Mouse (Mus musculus) hindbrain, embryonic 13.5 days (tissue): ENCODE measurements around the gene Wdr81. TPM values are rescaled to one million over a fixed set of nuclear protein-coding genes. Genes with fewer than 3 reads are reported as not detected.
"Not testable (repeated sequence)": the region's sequence is repeated elsewhere in the genome, so short reads cannot be mapped to it uniquely, and the experiment has no call there.

Source experiments
- ATAC-seq: fragments of 200-750 bp; cut with Nextera tagmentation; 2 replicates; pipeline ENCODE4 v1.8.0; 2017; ENCODE audit warnings: moderate TSS enrichment; ENCODE audit not compliant: low FRiP score
- H3K27ac ChIP-seq: fragments of 300-500 bp; sonication (generic); 2 replicates; pipeline ENCODE4 v1.5.1; 2015; ENCODE audit warnings: inconsistent platforms, mild to moderate bottlenecking, moderate library complexity
- H3K27me3 ChIP-seq: fragments of 300-500 bp; sonication (generic); 2 replicates; pipeline ENCODE4 v1.6.1; 2015; ENCODE audit warnings: mild to moderate bottlenecking, inconsistent platforms
- H3K36me3 ChIP-seq: fragments of 300-500 bp; sonication (generic); 2 replicates; pipeline ENCODE4 v1.6.1; 2015; ENCODE audit warnings: mild to moderate bottlenecking, inconsistent platforms
- H3K4me1 ChIP-seq: fragments of 300-500 bp; sonication (generic); replicated peaks from 2 replicates; pipeline ENCODE4 v1.6.1; 2015; ENCODE audit warnings: inconsistent platforms
- H3K4me2 ChIP-seq: fragments of 300-500 bp; sonication (generic); 2 replicates; pipeline ENCODE4 v1.6.1; 2015; ENCODE audit warnings: inconsistent platforms, mild to moderate bottlenecking, moderate library complexity
- H3K4me3 ChIP-seq: fragments of 300-500 bp; sonication (generic); 2 replicates; pipeline ENCODE4 v1.5.1; 2015; ENCODE audit warnings: mild to moderate bottlenecking, inconsistent platforms
- H3K9ac ChIP-seq: fragments of 300-500 bp; sonication (generic); 2 replicates; pipeline ENCODE4 v1.6.1; 2015; ENCODE audit warnings: mild to moderate bottlenecking, inconsistent platforms
- H3K9me3 ChIP-seq: fragments of 300-500 bp; sonication (generic); 2 replicates; pipeline ENCODE4 v1.6.1; 2016; ENCODE audit warnings: inconsistent platforms
- WGBS: fragments of 180-500 bp; shearing (Covaris S2); methylation state at CpG from one replicate; pipeline ENCODE4 v1.1.7; 2015; 5-methylcytosine and 5-hydroxymethylcytosine counted together
- polyA plus RNA-seq: library from polyadenylated mRNA; unstranded; fragments of >200 nt; fragmentation: Nextera tagmentation; extraction: Ambion mirVana; gene quantifications from 2 replicates; pipeline ENCODE4 v1.2.1, GENCODE M21; 2015

Gene Wdr81
- polyA plus RNA-seq, 1 experiment from 2014 or later = 6.2 TPM

DNA sequence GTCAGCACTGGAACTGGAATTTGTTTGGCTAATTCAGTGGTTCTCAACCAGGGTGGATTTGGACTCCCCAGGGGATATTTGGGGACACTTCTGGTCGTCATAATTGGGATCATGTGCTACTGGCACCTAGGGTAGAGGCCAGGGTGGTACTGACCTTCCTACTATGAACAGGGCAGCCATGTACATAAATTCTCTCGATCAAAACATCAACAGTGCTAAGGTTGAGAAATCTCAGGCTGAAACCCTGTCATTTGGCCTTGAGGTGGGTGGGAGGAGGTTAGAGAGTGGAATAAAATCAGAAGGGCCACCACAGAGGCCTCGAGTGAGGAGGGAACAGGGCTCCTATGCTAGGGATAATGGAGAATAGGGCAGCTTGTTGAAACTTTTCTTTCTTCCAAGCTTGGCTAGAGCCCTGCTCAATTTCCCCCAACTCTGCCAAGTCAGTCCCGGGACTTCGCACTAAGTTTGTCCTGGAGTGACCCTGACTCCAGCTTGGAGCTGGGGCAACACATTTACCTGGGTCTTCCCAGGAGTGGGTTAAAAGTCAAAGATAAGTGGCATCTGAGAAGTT, 4.7 kb upstream of the Wdr81 start:
- Histone ChIP-seq H3K9ac (no peak overlapping the region), H3K9me3 (no peaks in the 10 kb centered on the region), H3K4me2 (no peak overlapping the region; the same call in 1 of the 2 replicates), H3K27me3 (no peaks in the 10 kb centered on the region), H3K4me1 (peaks cover 42% of the 10 kb centered on the region), H3K36me3 (no peaks in the 10 kb centered on the region), H3K4me3 (no peak overlapping the region), H3K27ac (no peak overlapping the region)
- WGBS = 77% methylated on average over 5 of the region's 5 CpGs
- ATAC-seq = no peak

DNA sequence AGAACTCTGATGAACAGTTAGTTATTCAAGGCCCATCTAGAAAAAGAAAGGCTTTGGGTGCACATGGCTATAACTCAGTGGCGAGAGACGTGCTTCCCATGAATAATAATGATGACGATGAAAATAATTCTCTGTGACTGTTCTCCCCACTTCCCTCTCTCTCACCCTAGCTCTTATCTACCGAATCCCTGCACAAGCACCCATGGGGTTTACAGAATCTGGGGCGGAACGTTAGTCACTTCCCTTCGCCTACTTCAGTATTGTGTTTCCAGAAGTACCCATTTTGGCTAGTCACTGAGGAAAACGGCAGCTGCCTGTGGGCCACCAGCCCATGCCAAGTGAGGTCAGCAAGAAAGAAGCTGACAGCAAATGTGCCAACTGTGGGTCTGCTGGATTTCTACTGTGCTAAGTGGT, 4.1 kb upstream of the Wdr81 start:
- Histone ChIP-seq H3K4me1 (peaks cover 47% of the 10 kb centered on the region), H3K9me3 (no peaks in the 10 kb centered on the region), H3K27me3 (no peaks in the 10 kb centered on the region), H3K4me3 (no peak overlapping the region), H3K27ac (no peak overlapping the region), H3K9ac (no peak overlapping the region), H3K36me3 (no peaks in the 10 kb centered on the region), H3K4me2 (no peak overlapping the region)
- 81% methylated on average over 8 of the region's 8 CpGs for WGBS
- ATAC-seq = no peak

DNA sequence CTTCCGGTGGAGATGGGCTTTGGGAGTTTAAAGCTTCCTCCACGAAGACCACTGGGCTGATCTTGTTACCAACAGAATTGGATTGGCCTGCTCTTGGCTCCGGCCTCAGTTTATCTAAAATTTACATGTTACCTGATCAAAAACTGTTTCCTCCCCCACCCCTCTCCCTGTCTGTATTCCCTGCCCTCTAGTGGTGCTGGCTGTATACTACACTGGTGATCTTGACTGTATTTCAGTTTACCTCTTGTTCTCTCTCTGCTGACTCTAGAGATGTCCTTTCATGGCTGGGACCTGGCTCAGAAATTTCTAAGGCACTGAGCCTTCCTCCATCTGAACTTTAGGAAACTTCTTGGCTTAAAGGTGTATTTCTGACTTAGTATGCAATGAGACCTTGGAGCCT, 3.7 kb upstream of the Wdr81 start:
- Histone ChIP-seq H3K27ac (no peak overlapping the region), H3K9me3 (no peaks in the 10 kb centered on the region), H3K36me3 (no peaks in the 10 kb centered on the region), H3K9ac (no peak overlapping the region), H3K4me2 (no peak overlapping the region), H3K4me1 (peaks cover 47% of the 10 kb centered on the region), H3K27me3 (no peaks in the 10 kb centered on the region), H3K4me3 (no peak overlapping the region)
- whole genome bisulfite sequencing = 20% methylated on average over 3 of the region's 3 CpGs
- ATAC-seq = no peak

DNA sequence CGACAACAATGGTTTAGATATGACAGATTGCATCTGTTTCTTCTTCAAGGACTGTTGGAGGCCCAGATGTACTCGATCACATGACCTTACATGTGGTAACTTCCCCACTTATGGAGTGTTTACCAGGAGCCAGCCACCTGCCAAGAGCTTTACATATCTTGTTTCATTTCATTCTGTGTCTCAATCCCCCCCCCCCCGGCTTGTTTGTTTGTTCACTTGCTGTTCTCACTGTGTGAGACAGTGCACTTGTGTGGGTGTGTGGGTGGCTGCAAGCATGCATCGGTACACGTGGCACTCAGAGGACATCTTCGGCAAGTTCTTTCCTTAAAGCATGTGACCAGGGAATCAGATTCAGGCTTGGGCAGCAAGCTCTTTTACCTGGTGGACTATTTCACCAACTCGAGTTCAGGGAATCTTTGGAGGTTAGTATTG, 1.9 kb upstream of the Wdr81 start:
- Histone ChIP-seq H3K4me3 (no peak overlapping the region), H3K36me3 (peaks cover 12% of the 10 kb centered on the region), H3K4me2 (no peak overlapping the region), H3K9ac (no peak overlapping the region), H3K9me3 (no peaks in the 10 kb centered on the region), H3K27ac (no peak overlapping the region), H3K27me3 (no peaks in the 10 kb centered on the region), H3K4me1 (peaks cover 44% of the 10 kb centered on the region)
- no peak for ATAC-seq
- WGBS = 84% methylated on average over 7 of the region's 7 CpGs

DNA sequence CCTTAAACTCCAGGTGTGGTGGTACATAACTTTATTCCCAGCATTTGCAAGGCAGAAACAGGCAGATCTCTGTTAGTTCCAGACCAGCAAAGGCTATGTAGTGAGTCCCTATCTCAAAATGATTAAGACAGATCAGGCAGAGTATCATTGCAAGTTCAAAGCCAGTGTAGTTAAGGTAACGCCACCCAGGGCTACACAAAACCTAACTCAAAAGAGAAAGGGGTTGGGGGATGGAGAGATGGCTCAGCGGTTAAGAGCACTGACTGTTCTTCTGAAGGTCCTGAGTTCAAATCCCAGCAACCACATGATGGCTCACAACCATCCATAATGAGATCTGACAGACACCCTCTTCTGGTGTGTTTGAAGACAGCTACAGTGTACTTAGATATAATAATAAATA, 1.5 kb upstream of the Wdr81 start:
- not testable (repeated sequence) for H3K9me3 ChIP-seq, H3K9ac ChIP-seq, H3K27me3 ChIP-seq, H3K4me3 ChIP-seq, ATAC-seq, H3K4me2 ChIP-seq, H3K27ac ChIP-seq
- Histone ChIP-seq H3K4me1 (peaks cover 49% of the 10 kb centered on the region), H3K36me3 (peaks cover 16% of the 10 kb centered on the region)
- WGBS = 87% methylated on average over 2 of the region's 2 CpGs

DNA sequence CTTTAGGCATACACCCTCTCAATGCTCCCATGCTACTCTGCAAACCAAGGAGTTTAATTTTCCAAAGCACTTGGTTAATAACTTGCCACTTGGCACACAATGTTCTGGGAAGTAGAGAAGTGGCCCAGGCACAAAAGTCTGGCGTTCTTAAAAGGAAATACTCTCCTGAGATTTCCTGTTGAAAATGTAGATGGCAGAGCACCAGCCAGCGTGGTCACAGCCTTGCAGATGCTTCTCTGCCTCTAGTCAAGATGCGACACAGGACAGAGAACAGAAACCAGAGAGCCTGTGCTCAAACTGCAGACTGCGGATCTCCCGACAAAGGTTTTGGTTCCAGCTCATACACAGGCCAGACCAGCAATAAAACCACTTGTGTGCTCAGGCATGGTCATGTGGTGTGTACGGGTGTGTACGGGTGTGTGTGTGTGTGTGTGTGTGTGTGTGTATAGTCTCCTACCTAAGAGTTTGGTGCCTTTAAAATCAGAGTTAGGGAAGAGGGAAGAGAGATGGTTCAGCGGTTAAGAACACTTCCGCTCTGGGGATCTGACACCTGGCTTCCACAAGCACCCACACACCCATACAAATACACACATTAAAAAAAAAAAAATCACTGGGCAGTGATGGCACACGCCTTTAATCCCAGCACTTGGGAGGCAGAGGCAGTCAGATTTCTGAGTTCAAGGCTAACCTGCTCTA, 672 bp upstream of the Wdr81 start:
- peak overlapping the region; percentile 99 for H3K4me2 ChIP-seq
- peaks cover 51% of the 10 kb centered on the region for H3K4me1 ChIP-seq
- no peak for ATAC-seq
- no peaks in the 10 kb centered on the region for H3K27me3 ChIP-seq
- WGBS = 78% methylated on average over 10 of the region's 10 CpGs
- H3K4me3 ChIP-seq = peak overlapping the region; percentile 78
- no peaks in the 10 kb centered on the region for H3K9me3 ChIP-seq
- H3K9ac ChIP-seq = peak overlapping the region; percentile 87
- H3K27ac ChIP-seq = peak overlapping the region; percentile 69
- H3K36me3 ChIP-seq = peaks cover 21% of the 10 kb centered on the region

DNA sequence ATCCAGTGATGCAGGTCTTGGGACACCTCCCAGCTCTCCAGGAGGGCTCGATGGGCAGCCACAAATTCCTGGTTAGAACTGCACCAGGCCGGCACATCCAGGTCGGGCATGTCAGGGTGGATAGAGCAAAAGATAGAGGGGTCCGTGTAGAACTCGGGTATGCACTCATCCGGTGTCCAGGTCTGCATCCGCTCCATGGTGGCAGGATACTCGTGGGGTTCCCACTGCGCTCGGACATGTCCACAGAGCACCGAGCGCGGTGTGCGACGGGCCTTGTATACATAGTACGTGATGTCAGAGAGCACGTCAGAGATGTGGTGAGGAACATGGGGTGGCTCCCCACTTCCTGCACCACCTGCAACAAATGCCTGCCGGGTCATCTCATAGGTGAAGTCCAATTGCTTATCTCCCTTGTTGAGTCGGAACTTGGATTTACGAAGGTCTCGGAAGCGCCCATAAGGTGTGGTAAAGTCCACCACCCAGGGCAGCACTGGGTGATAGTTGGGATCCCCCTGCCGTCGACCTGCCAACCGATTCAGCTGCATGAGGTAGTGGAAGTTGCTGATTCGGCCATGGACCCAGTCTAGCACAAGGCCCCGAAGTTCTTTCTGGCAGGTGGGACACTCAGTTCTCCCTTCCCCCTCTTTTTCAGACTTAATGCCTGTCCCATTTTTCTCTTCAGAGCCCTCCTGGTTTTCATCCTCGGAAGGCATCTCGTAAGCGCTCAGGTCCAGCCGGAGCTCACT, 1.5 kb downstream of the Wdr81 start:
- Histone ChIP-seq H3K36me3 (peaks cover 38% of the 10 kb centered on the region), H3K9ac (peak overlapping the region; percentile 87), H3K27ac (no peak overlapping the region), H3K9me3 (no peaks in the 10 kb centered on the region), H3K27me3 (no peaks in the 10 kb centered on the region), H3K4me1 (peaks cover 48% of the 10 kb centered on the region), H3K4me3 (peak overlapping the region; percentile 78), H3K4me2 (peak overlapping the region; percentile 99)
- ATAC-seq = no peak
- 95% methylated on average over 31 of the region's 31 CpGs for WGBS

DNA sequence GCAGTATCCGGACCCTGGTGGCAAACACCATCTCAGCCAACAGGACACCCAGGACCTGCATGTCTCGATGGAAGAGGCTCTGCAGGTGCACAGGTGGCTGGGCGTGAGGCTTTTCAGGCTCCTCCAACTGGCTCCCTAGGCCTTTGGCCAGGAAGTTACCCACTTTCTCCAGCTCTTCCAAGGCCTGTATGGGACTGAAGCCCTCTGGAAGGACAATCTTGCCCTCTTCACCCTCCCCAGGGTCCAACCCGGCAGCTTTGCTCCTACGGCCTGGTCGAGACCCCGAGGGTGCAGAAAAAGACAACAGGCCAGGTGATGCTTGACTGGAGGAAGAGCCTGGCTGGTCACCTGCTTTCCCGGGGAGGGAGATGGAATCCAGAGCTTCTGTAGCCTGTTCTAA, 2.4 kb downstream of the Wdr81 start:
- ATAC-seq = no peak
- Histone ChIP-seq H3K27ac (no peak overlapping the region), H3K4me3 (no peak overlapping the region), H3K4me2 (no peak overlapping the region), H3K36me3 (peaks cover 47% of the 10 kb centered on the region), H3K9me3 (no peaks in the 10 kb centered on the region), H3K4me1 (peaks cover 48% of the 10 kb centered on the region), H3K27me3 (no peaks in the 10 kb centered on the region), H3K9ac (peak overlapping the region; percentile 6; the same call in 1 of the 2 replicates)
- WGBS = 91% methylated on average over 8 of the region's 8 CpGs

DNA sequence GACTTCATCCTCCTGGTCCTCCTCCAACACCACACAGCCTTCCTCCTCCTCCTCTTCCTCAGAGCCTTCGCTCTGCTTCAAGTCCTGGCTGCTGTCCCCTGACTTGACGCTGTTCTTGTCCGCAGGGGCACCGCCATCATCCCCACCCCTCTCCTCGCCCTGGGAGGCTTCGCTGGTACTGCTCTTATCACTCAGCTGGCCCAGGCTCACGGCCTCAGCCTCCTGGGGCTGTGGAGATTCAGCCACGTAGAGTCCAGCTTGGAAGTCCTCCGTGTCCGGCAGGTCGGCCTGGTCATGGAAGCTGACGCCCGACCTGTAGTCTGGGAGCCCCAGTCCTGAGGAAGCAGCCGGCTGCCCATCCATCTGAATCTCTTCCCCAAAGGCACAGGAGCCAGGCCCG, 3.6 kb downstream of the Wdr81 start:
- Histone ChIP-seq H3K9ac (peak overlapping the region; percentile 10), H3K36me3 (peaks cover 55% of the 10 kb centered on the region), H3K27ac (no peak overlapping the region), H3K9me3 (no peaks in the 10 kb centered on the region), H3K27me3 (no peaks in the 10 kb centered on the region), H3K4me1 (peaks cover 48% of the 10 kb centered on the region), H3K4me2 (no peak overlapping the region), H3K4me3 (no peak overlapping the region)
- ATAC-seq = no peak
- WGBS = 92% methylated on average over 15 of the region's 15 CpGs

DNA sequence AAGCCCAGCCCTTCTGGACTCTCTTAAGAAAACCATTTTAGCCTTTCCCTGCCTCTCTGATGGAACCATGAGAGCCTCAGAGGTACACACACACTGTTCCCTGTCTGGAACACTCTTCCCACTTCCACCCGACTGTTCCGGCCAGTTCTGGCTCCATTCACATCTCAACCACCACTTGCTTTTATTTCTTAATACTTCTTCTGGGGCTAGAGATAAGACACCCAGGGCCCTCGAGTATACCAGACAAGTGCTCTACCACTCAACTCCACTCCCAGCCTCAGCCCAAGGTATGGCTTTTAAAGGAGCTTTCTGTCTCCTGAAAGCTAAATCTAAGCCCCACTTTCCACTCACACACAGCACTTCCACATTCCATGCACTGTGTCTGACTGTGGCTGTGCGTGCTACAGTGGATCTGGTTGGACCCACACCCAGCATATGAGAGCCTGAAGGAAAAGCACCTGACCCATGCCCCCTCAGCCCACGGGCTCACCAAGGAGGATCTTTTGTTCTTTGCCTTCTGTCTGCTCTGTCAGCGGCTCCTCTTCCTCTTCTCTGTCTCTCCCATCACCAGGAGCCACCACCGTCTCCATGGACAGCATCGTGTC, 4.1 kb downstream of the Wdr81 start:
- no peak overlapping the region for H3K27ac ChIP-seq
- no peak overlapping the region for H3K4me3 ChIP-seq
- peaks cover 48% of the 10 kb centered on the region for H3K4me1 ChIP-seq
- no peaks in the 10 kb centered on the region for H3K27me3 ChIP-seq
- peaks cover 60% of the 10 kb centered on the region for H3K36me3 ChIP-seq
- peak overlapping the region; percentile 10 for H3K9ac ChIP-seq
- no peak overlapping the region for H3K4me2 ChIP-seq
- no peak for ATAC-seq
- no peaks in the 10 kb centered on the region for H3K9me3 ChIP-seq
- 85% methylated on average over 8 of the region's 8 CpGs for WGBS

DNA sequence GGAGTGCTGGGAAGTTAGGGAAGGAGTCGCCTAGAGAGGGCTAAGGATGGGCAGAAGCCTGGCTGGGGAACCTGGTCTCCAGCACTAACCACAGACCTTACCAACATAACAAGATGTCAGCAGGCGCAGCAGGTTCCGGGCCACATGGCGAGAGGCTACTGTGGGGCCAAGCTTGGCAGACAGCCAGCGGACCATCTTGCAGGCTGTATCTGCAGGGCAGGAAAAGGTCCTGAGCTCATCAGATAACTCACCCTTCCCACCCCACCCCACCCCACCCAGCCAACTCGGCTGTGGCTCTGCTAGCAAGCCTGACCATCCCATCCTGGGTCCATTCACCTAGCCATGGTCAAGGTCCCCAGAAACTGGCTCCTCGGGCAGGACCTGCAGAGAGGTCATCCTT, 4.8 kb downstream of the Wdr81 start:
- H3K36me3 ChIP-seq = peaks cover 68% of the 10 kb centered on the region
- no peak overlapping the region for H3K4me2 ChIP-seq
- no peak for ATAC-seq
- no peak overlapping the region for H3K27ac ChIP-seq
- 83% methylated on average over 7 of the region's 7 CpGs for WGBS
- no peaks in the 10 kb centered on the region for H3K9me3 ChIP-seq
- H3K9ac ChIP-seq = peak overlapping the region; percentile 51; the same call in 1 of the 2 replicates
- no peaks in the 10 kb centered on the region for H3K27me3 ChIP-seq
- H3K4me1 ChIP-seq = peaks cover 42% of the 10 kb centered on the region
- no peak overlapping the region for H3K4me3 ChIP-seq

DNA sequence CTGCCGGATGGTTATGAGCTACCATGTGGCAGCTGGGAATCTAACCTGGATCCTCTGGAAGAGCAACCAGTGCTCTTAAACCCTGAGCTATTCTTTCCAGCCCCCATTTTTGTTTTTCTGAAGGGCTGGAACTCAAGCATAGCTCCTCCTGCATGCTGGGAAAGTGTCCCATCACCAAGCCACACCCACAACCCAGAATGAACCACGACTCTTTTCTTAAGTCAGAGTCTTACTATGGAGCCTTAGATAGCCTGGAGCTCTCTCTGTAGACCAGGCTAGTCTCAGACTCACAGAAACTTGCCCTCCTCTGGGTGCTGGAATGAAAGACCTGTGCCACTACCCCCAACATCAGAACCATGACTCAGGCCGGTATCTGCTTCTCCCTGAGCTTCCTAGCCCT, 5.9 kb downstream of the Wdr81 start:
- Histone ChIP-seq H3K36me3 (peaks cover 79% of the 10 kb centered on the region), H3K4me1 (peaks cover 38% of the 10 kb centered on the region), H3K4me2 (no peak overlapping the region), H3K27ac (no peak overlapping the region), H3K9ac (no peak overlapping the region), H3K27me3 (no peaks in the 10 kb centered on the region), H3K9me3 (no peaks in the 10 kb centered on the region), H3K4me3 (no peak overlapping the region)
- ATAC-seq = no peak
- WGBS = 89% methylated on average over 3 of the region's 3 CpGs
